Mouse (Mus musculus) hindbrain, embryonic 14.5 days (tissue): ENCODE results near the gene Eml3. TPM values are rescaled to one million over a fixed set of nuclear protein-coding genes. Genes with fewer than 3 reads are reported as not detected.

Experiments
- ATAC-seq: fragments of 200-750 bp; cut with Nextera tagmentation; 2 replicates; pipeline ENCODE4 v1.8.0; 2017; ENCODE audit warnings: moderate number of reproducible peaks, mild to moderate bottlenecking, moderate TSS enrichment, moderate library complexity; ENCODE audit not compliant: low FRiP score
- DNase-seq: peaks from one replicate; pipeline ENCODE4 v3.0.0-alpha.2; 2015; ENCODE audit warnings: low spot score
- H3K27ac ChIP-seq: fragments of 300-500 bp; sonication (generic); 2 replicates; pipeline ENCODE4 v1.5.1; 2014; ENCODE audit warnings: mild to moderate bottlenecking, moderate library complexity
- H3K27me3 ChIP-seq: fragments of 300-500 bp; sonication (generic); 2 replicates; pipeline ENCODE4 v1.6.1; 2014; ENCODE audit warnings: mild to moderate bottlenecking, low read length, mixed read lengths; ENCODE audit not compliant: control insufficient read depth, insufficient read depth
- H3K36me3 ChIP-seq: fragments of 300-500 bp; sonication (generic); replicated peaks from 2 replicates; pipeline ENCODE4 v1.6.1; 2014; ENCODE audit not compliant: control insufficient read depth, insufficient read depth
- H3K4me1 ChIP-seq: fragments of 300-500 bp; sonication (generic); replicated peaks from 2 replicates; pipeline ENCODE4 v1.6.1; 2014; ENCODE audit warnings: antibody characterized with exemption, low read length, mixed read lengths; ENCODE audit not compliant: control insufficient read depth, insufficient read depth
- H3K4me2 ChIP-seq: fragments of 300-500 bp; sonication (generic); replicated peaks from 2 replicates; pipeline ENCODE4 v1.6.1; 2014; ENCODE audit warnings: mild to moderate bottlenecking, moderate library complexity
- H3K4me3 ChIP-seq: fragments of 300-500 bp; sonication (generic); replicated peaks from 2 replicates; pipeline ENCODE4 v1.5.1; 2014; ENCODE audit warnings: mild to moderate bottlenecking, low read length
- H3K9ac ChIP-seq: fragments of 300-500 bp; sonication (generic); 2 replicates; pipeline ENCODE4 v1.6.1; 2014
- H3K9me3 ChIP-seq: fragments of 300-500 bp; sonication (generic); 2 replicates; pipeline ENCODE4 v1.6.1; 2016; ENCODE audit warnings: low read length; ENCODE audit not compliant: control insufficient read depth
- WGBS: fragments of 180-500 bp; shearing (Covaris S2); extraction: QIAGEN DNeasy Blood & Tissue Kit; methylation state at CpG from one replicate; pipeline ENCODE4 v1.1.7; 2014; 5-methylcytosine and 5-hydroxymethylcytosine counted together
- polyA plus RNA-seq: library from polyadenylated mRNA; unstranded; fragments of >200 nt; fragmentation: Nextera tagmentation; extraction: Ambion mirVana; gene quantifications from 2 replicates; pipeline ENCODE4 v1.2.1, GENCODE M21; 2014

The Eml3 gene
- polyA plus RNA-seq, 1 experiment from 2014 or later = 5.8 TPM

- no peak overlapping the region for H3K27ac ChIP-seq
- no peaks in the 10 kb centered on the region for H3K27me3 ChIP-seq
- no peak overlapping the region for H3K4me2 ChIP-seq
- peaks cover 11% of the 10 kb centered on the region; the same call in 1 of the 2 replicates for H3K4me1 ChIP-seq
- 90% methylated on average over 12 of the region's 12 CpGs for WGBS
- H3K36me3 ChIP-seq = peaks cover 34% of the 10 kb centered on the region
- H3K9me3 ChIP-seq = no peaks in the 10 kb centered on the region
- no peak for ATAC-seq
- no peak for DNase-seq
- no peak overlapping the region for H3K4me3 ChIP-seq
- H3K9ac ChIP-seq = no peak overlapping the region
Observed at GRCm38 (mm10) chr19:8927891-8928525, 1.3 kb upstream of the Eml3 start.

- Histone ChIP-seq H3K27me3 (no peaks in the 10 kb centered on the region), H3K9ac (peak overlapping the region; percentile 69), H3K4me1 (peaks cover 11% of the 10 kb centered on the region; the same call in 1 of the 2 replicates), H3K4me2 (peak overlapping the region; percentile 73), H3K9me3 (no peaks in the 10 kb centered on the region), H3K4me3 (peak overlapping the region; percentile 50), H3K27ac (no peak overlapping the region), H3K36me3 (peaks cover 29% of the 10 kb centered on the region)
- 22% methylated on average over 16 of the region's 16 CpGs for WGBS
- ATAC-seq = peak; percentile 56; the same call in 1 of the 2 replicates
- no peak for DNase-seq
Observed at GRCm38 (mm10) chr19:8928689-8929223, 596 bp upstream of the Eml3 start.

GRCm38 (mm10) chr19:8930117-8930516 lies 765 bp downstream of the Eml3 start:
- ATAC-seq (no peak), DNase-seq (no peak)
- no peak overlapping the region for H3K27ac ChIP-seq
- peak overlapping the region; percentile 50 for H3K4me3 ChIP-seq
- 17% methylated on average over 11 of the region's 11 CpGs for WGBS
- H3K27me3 ChIP-seq = no peaks in the 10 kb centered on the region
- H3K9ac ChIP-seq = peak overlapping the region; percentile 69
- peak overlapping the region; percentile 73 for H3K4me2 ChIP-seq
- peaks cover 25% of the 10 kb centered on the region for H3K36me3 ChIP-seq
- H3K4me1 ChIP-seq = 0 out of 2 replicates have a peak, but pooled peaks cover 11% of the 10 kb centered on the region
- no peaks in the 10 kb centered on the region for H3K9me3 ChIP-seq

- no peaks in the 10 kb centered on the region for H3K27me3 ChIP-seq
- 0 out of 2 replicates have a peak, but pooled peaks cover 11% of the 10 kb centered on the region for H3K4me1 ChIP-seq
- WGBS = 79% methylated on average over 7 of the region's 7 CpGs
- no peak overlapping the region for H3K4me2 ChIP-seq
- H3K27ac ChIP-seq = no peak overlapping the region
- peaks cover 19% of the 10 kb centered on the region for H3K36me3 ChIP-seq
- ATAC-seq = no peak
- H3K4me3 ChIP-seq = no peak overlapping the region
- H3K9me3 ChIP-seq = no peaks in the 10 kb centered on the region
- no peak for DNase-seq
- 0 out of 2 replicates have a peak overlapping the region, but pooled peaks have one; percentile 69 for H3K9ac ChIP-seq
Observed at GRCm38 (mm10) chr19:8930771-8931170, 1.4 kb downstream of the Eml3 start.

- H3K4me3 ChIP-seq = no peak overlapping the region
- no peak overlapping the region for H3K27ac ChIP-seq
- H3K36me3 ChIP-seq = 0 out of 2 replicates have a peak, but pooled peaks cover 18% of the 10 kb centered on the region
- H3K9me3 ChIP-seq = no peaks in the 10 kb centered on the region
- no peak overlapping the region for H3K4me2 ChIP-seq
- ATAC-seq = no peak
- H3K27me3 ChIP-seq = no peaks in the 10 kb centered on the region
- no peak overlapping the region for H3K9ac ChIP-seq
- 92% methylated on average over 2 of the region's 2 CpGs for WGBS
- H3K4me1 ChIP-seq = peaks cover 6% of the 10 kb centered on the region
- no peak for DNase-seq
Observed at GRCm38 (mm10) chr19:8936736-8937135, 7.4 kb downstream of the Eml3 start.

GRCm38 (mm10) chr19:8940526-8941133 lies 11.3 kb downstream of the Eml3 start:
- Histone ChIP-seq H3K9me3 (no peaks in the 10 kb centered on the region), H3K4me2 (peak overlapping the region; percentile 74), H3K36me3 (peaks cover 41% of the 10 kb centered on the region), H3K9ac (peak overlapping the region; percentile 49), H3K27ac (no peak overlapping the region), H3K4me1 (peaks cover 30% of the 10 kb centered on the region), H3K4me3 (peak overlapping the region; percentile 93; the same call in 1 of the 2 replicates), H3K27me3 (no peaks in the 10 kb centered on the region)
- no peak for DNase-seq
- 80% methylated on average over 15 of the region's 15 CpGs for WGBS
- no peak for ATAC-seq

GRCm38 (mm10) chr19:8941136-8941514 lies 11.8 kb downstream of the Eml3 start:
- Histone ChIP-seq H3K4me1 (peaks cover 30% of the 10 kb centered on the region), H3K27me3 (no peaks in the 10 kb centered on the region), H3K9me3 (no peaks in the 10 kb centered on the region), H3K4me2 (peak overlapping the region; percentile 74), H3K4me3 (peak overlapping the region; percentile 93), H3K9ac (peak overlapping the region; percentile 49), H3K27ac (peak overlapping the region; percentile 70), H3K36me3 (peaks cover 46% of the 10 kb centered on the region)
- DNase-seq (no peak), ATAC-seq (peak; percentile 31)
- 28% methylated on average over 10 of the region's 10 CpGs for WGBS

GRCm38 (mm10) chr19:8941515-8942217 lies 12.3 kb downstream of the Eml3 start, which contains the start of gene Mta2:
Gene Mta2 (plus strand): TSS chr19:8941875.
- Histone ChIP-seq H3K9ac (peak within 1 kb of the TSS; percentile 96), H3K9me3 (no peaks in the 10 kb centered on the region), H3K4me2 (peak within 1 kb of the TSS; percentile 74), H3K36me3 (peaks cover 48% of the 10 kb centered on the region), H3K4me1 (peaks cover 30% of the 10 kb centered on the region), H3K4me3 (peak within 1 kb of the TSS; percentile 93), H3K27ac (peak within 1 kb of the TSS; percentile 95), H3K27me3 (no peaks in the 10 kb centered on the region)
- WGBS = under 1% methylated on average over 64 of the region's 64 CpGs
- ATAC-seq (peak; percentile 96), DNase-seq (peak; percentile 98)
